Mouse (Mus musculus) G1E (cell line): ENCODE measurements at regions not wholly inside any gene's neighbourhood (a gene's known extent, or its start where the extent isn't known, plus 50 kb on each side); places are given as distances from the start of the nearest gene placed in this dataset.
A peak's percentile ranks its signal among the peaks of the same experiment; 100 is the strongest.

Experiments used
- CTCF ChIP-seq: IDR thresholded peaks from 2 replicates; pipeline ENCODE4 v1.5.1; 2012; ENCODE audit warnings: low read depth, low read length, inconsistent platforms, mixed read lengths
- GATA1 ChIP-seq: IDR thresholded peaks from 2 replicates; pipeline ENCODE4 v1.6.1; 2012; ENCODE audit warnings: borderline replicate concordance, low read length, inconsistent platforms, mixed read lengths
- GATA2 ChIP-seq: IDR thresholded peaks from 2 replicates; pipeline ENCODE4 v1.6.1; 2012; ENCODE audit warnings: low read depth, low read length, inconsistent platforms, borderline replicate concordance
- POLR2AphosphoS5 ChIP-seq: IDR thresholded peaks from 2 replicates; pipeline ENCODE4 v1.6.1; 2012; ENCODE audit warnings: low read depth, low read length, inconsistent platforms; ENCODE audit not compliant: insufficient replicate concordance
- TAL1 ChIP-seq: conservative IDR thresholded peaks from 2 replicates; pipeline ENCODE4 v1.6.1; 2012; ENCODE audit warnings: low read depth, low read length, inconsistent platforms, mixed read lengths

GRCm38 (mm10) chr2:146633329-146634070, 121.4 kb upstream of the Ralgapa2 start:
- TF ChIP-seq CTCF (0 out of 2 replicates have a peak, but pooled peaks have one; percentile 16), TAL1 (no peak), GATA2 (no peak), GATA1 (no peak), POLR2AphosphoS5 (no peak)
